Mouse (Mus musculus) embryo, embryonic 11.5 days (tissue): ENCODE measurements around the gene Exoc3l2.

Experiments
- DNase-seq: peaks from one replicate; pipeline ENCODE4 v3.0.0-alpha.2; 2012; ENCODE audit warnings: low read depth, low spot score

Exoc3l2 gene

DNA sequence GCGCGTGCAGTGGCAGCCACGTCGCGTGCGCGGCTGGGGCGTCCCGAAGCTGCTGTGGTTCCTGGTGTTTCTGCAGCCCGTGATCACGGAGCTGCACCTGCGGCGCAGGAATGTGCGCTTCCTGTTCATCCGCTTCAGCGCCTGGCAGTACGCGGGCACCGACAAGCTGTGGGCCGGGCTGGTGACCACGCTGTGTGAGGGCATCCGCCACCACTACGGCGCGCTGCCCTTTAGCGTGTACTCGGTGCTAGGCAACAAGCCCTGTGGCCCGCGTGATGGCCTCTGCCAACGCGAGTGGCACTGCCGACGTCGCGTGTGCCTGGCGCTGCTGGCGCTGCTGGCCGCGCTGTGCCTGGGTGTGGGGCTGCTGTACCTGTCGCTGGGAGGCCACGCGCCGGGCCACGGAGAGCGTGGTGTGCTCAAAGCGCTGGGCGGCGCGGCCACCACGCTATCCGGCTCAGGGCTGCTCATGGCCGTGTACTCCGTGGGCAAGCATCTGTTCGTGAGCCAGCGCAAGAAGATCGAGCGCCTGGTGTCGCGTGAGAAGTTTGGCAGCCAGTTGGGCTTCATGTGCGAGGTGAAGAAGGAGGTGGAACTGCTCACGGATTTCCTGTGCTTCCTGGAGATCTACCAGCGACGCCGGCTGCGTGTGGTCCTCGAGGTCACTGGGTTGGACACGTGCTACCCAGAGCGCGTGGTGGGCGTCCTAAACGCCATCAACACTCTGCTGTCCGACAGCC, 60.1 kb downstream of the Exoc3l2 start:
- DNase-seq, result no peak

DNA sequence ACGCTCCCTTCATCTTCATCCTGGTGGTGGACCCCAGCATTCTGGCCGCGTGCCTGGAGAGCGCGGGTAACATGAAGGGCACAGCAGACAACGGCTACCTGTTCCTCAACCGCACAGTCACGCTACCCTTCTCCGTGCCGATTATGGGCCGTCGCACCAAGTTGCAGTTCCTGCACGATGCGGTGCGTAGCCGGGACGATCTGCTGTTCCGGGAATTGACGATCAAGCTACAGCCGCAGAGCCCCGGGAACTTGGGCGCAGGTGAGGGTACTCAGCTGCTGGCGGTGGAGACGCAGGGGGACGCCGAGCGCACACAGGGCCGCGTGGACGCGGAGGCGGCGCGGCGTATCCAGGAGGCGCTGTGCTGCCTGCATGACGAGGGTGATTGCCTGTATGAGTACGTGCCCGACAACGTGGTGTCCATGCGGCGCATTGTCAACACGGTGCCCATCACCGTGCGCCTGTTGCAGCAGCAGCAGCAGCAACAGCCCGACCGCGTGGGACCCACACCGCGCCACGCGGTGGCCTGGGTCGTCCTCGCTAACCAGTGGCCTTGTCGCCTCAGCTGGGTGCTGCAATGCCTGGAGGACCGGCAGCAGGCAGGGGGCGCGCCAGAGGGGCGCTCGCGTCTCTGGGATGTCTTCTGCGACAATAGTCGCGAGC, 60.8 kb downstream of the Exoc3l2 start:
- no peak for DNase-seq

DNA sequence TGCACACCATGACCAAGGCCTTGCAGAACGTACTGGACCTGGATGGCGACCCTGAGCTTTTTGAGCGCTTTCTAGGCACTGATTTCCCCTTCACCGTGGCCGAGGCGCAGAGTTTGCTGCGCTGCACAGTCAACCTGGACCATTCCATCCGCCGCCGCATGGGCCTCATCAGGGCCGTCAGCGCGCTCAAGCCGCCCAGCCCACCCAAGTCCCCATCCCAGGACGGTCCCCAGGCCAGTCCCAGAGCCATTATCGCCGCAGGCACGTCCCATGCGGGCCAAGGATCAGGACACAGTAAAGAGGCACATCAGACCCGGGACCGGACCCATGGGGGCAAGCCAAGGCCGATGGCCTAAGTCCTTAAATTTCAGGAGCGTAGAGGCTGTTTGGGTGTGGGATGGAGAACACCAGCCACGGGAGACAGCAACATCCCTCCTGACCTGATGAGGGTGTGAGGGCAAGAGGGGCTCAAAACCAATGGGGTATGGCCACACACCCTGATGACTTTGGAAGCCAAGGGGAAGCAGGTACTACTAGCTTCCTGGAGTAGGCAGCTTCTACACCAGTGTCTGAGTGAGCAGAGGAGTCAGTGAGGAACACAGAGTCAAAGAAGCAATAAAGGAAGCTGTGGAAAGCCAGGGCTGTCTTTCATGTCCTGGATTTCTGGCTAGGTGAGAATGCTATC, 61.4 kb downstream of the Exoc3l2 start:
- DNase-seq, result no peak

DNA sequence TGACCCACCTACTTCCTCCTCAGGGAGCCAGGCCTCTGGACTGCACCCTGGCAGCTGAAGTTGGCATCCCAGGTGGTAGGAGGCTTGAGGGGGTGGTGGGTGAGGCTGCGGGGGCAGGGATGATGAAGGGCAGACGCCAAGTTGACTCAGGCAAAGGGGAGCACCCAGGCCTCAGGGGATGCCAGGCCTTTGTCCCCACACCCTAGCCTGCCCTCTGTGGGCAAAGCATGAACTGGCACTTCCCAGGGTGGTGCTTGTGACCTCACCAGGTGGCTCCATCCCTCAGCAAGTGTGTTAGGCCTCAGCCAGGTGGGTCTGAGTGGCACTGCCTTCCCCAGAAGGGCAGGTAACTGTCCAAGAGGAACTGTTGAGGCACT, 62.0 kb downstream of the Exoc3l2 start:
- no peak for DNase-seq

DNA sequence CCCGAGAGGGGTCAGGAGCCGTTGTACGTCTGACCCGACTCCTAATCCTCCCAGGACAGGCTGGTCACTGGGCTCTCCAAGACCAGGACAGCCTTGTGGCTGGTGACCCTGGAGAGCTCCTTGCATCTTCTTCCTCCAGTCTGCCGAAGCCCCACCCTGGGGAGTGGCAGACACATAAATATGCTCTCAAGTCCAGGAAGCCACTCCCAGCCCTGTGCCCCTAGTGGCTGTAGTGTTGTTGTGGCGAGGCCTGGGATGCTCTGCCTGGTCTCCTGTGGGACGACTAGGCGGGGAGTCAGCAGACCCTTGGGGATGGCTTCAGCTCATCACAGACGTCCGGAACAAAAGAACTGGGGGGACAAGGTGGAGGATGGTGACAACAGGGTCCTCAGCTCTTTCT, 67.9 kb downstream of the Exoc3l2 start:
- no peak for DNase-seq

DNA sequence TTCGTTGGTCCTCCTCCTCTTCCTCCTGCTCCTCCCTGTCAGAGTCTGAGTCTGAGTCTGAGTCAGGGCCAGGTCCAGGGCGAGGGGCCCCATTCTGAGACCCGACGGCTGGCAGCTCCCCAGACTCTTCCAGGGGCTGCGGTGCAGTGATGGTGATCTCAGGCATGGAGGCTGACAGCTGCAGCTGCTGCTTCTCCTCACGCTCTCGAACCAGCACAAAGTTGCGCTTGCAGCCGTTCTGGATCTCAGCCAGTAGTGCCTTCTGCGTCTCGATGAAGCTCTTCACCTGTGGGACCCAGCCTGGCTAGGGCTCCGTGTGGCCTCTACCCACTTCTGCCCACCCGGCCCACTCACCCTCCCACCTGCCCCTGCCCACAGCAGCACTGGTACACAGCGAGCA, 69.1 kb downstream of the Exoc3l2 start:
- DNase-seq, result no peak

DNA sequence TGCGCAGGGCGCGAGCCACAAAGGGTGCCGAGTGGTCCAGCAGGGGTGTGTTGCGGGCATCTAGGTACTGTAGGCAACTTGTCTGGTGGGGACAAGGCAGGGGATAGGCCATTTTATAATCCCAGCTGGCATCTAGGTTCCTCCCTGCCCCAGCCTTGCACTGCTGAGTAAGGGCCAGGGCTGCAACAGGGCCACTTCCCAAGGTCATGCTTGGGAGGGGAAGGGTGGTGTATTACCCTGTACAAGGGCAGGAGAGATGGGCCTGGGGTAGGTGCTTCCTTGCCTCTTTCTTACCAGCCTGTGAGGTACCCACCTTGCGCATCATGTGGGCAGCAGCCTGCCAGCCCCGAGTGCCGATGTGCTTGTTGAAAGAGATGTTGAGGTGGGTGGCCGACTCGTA, 71.5 kb downstream of the Exoc3l2 start:
- DNase-seq, result no peak

DNA sequence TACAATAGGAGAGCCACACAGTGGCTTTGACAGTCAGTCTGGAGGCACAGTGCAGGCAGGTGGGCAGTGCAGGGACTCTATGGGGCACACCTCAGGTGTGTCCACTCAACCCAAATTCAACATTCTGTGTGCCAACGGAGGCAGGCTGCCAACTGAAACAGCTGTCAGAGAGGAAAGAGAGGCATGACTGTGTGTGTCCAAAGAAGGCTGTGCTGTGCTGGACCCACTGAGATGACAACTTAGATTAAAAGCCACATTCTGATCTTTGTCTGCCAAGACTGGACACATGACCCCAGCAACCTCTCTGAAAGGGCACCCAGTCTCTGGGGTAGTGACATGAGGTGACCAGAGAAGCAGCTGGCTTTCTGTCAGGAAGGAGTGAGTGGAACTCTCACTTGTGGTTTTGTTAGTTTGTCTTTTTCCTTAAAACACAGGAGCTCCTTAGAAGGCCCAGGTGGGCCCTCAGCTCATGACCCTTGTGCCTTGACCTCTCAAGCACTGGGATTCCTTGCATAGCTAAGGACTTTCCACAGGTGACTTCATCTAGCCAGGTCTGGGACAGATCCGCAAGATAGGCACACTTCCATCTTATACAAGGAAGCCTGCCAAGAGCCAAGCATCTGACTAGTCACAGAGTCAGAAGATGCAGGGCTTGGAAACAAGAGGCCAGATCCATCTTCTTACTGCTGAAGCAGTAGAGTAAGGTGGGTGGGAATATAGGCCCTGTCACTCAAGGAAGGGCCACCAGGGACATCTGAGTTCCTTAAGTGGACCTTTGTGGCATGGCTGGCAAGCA, 77.8 kb downstream of the Exoc3l2 start:
- no peak for DNase-seq

DNA sequence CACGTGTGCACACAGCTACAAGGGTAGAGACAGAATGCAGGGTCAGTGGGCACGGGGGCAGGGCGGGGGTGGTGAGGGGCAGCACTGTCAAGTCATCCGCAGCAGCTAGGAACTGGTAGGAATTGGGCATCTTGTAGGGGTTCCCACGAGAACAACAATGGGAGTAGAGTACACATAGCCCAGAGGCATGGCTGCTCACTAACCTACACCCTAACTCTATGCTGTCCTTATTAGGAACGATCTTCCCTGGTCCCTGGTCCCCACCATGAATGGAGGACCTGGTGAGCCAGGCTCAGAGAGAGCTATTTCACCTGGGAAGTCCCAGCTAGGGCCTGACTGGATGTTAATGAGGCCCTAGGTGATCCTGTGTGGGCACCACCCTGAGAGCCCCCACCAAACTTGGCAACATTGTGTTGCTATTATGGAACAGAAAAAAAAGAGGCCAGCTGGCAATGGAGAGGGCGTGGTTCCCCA, 78.6 kb downstream of the Exoc3l2 start:
- no peak for DNase-seq

DNA sequence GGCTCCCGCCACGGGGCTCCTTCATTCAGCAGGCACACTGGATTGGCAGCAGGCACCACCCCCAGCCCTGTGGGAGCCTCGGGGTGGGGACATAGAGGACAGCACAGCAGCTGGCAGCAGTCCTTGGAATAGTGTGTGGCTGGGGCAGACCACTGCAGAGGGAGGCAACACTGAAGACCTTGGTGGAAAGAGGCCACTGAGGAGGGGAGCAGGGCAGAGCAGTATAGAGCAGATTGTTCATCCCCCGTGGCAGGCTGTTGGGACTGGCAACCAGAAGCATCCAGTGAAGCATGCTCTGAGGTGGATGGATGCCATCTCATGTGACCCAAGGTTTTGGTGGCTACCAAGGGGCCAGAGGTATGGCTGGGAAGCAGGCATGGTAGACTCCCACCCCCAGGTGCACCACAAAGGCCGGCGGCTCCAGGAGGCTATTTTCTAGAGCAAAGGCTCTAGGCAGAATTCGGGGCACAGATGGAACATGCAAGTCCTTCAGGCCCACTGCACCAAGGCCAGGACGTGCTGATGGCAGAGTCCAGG, 79.1 kb downstream of the Exoc3l2 start:
- no peak for DNase-seq

DNA sequence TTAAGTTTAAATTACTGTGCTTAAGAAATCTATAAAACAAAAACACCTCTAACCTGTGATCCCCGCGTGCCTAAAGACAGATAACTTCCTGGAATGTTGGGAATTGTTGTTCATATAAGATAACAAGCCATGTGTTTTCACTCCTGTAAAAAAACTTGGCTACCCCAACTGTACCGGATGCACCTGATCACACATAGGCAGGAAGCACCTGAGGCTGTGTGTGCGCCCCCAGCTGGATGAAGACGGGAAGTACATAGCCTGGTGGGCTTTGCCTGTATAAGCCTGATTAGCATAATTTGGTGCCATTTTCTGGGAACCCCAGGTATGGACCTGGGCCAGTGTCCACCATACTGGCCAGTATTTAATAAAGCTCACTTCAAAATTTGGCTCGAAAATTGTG, 80.5 kb downstream of the Exoc3l2 start:
- DNase-seq, result no peak

DNA sequence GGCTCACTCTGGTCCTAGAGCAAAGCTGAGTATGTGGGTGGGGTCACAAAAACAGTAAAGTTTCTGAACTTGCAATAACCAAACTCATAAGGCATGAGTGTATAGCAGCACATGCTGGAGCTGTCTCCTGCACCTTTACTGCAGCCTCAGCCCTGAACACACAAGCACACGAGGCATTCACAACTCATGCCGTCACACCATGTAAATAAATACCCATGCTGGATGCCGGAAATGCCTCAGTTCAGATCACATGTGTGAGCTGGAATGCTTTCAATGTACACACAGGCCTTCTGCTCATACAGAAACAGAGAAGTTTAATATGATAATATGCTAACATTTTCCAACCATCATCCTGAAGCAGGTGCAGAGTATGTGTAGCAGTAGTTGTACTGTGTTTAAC, 82.9 kb downstream of the Exoc3l2 start:
- no peak for DNase-seq
